Mouse (Mus musculus) adipose tissue, adult 10 weeks (tissue): ENCODE measurements around the gene Galntl6. TPM values are rescaled to one million over a fixed set of nuclear protein-coding genes. Genes with fewer than 3 reads are reported as not detected.

ENCODE experiments used
- polyA plus RNA-seq: library from polyadenylated mRNA; stranded (reverse); fragments of 350-450 nt; fragmentation: Illumina TruSeq; extraction: RNeasy Lipid Tissue Mini Kit (QIAGEN cat#74804); gene quantifications from one replicate; pipeline ENCODE4 v1.2.3, GENCODE M21; 2014; ENCODE audit warnings: low read depth, low replicate concordance

Gene Galntl6
- 1.4 TPM for polyA plus RNA-seq

GRCm38 (mm10) chr8:58912196-58912839 is at the start of gene Galntl6:
Gene Galntl6, minus strand, starts transcription at chr8:58912640.

GRCm38 (mm10) chr8:58911677-58912076 is 763 bp downstream of the Galntl6 start, which contains the start of gene BC030500:
Gene BC030500, plus strand, starts transcription at chr8:58911755.

Other genes starting within 250 kb of the Galntl6 start
- not detected for gene BC030500, start 885 bp downstream of the Galntl6 start, polyA plus RNA-seq